Mouse (Mus musculus): Measurements from ENCODE around the gene AC131692.1. TPM values are rescaled to one million over a fixed set of nuclear protein-coding genes. Genes with fewer than 3 reads are reported as not detected.

The AC131692.1 gene
- total and polyA plus RNA-seq, 3 experiments, result 0.39 to 2.9 TPM; not detected in 1

DNA sequence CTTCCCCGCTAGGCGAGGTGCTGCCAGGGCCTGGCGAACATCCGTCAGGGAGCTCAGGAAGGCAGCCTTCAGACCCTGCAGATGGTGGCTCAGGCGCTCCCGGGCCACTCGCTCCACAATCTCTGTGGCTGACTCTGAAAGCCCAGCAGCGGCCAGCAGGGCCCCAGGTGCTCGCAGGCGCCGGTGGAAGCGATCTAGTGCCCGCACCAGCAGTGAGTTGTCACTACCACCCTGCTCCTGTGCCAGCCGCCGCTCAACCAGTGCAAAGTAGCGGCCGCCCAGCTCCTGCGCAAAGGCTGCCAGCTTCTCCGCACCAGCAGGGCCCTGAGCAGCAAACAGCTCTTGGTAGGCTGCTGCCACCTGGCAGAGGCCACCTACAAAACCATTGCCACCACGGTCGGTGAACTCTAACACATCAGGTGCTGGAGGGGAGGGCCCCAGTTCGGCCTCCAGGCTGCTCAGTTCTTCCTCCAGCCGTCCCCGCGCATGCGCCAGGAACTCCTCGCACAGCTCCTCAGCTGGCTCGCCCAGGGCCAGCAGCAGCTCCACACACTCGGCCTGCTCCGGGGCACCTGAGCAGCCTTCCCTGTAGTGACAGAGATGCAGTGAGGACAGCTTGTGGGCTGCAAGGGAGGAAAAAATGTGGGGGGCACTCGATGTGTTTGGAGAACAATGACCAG is 23.5 kb upstream of the AC131692.1 start:
- Histone ChIP-seq H3K4me3 (ENCODE audit: control insufficient read depth in 1 of 2, insufficient read depth in 1 of 2, low read depth in 2 of 2, low read length in 2 of 2) (no peak overlapping the region), H3K36me3 (ENCODE audit: control insufficient read depth in 1 of 2, insufficient read depth in 2 of 2, low read length in 2 of 2) (no peaks in the 10 kb centered on the region), H3K9me3 (replicated peaks; ENCODE audit: insufficient read depth, low read length) (no peaks in the 10 kb centered on the region), H3K9ac (ENCODE audit: control insufficient read depth, low read depth, low read length, poor library complexity, severe bottlenecking) (no peak overlapping the region), H3K27ac (ENCODE audit: control insufficient read depth, low read depth, low read length) (no peak overlapping the region), H3K4me1 (ENCODE audit: control insufficient read depth in 1 of 2, insufficient read depth in 2 of 2, low read length in 2 of 2) (peaks cover 0 to 8% of the 10 kb centered on the region in 2 experiments; a peak in 3 of 4 replicates), H3K79me2 (ENCODE audit: control insufficient read depth, insufficient read depth, low read length, poor library complexity) (peaks cover 2% of the 10 kb centered on the region; the same call in 1 of the 2 replicates), H3K27me3 (ENCODE audit: control insufficient read depth in 1 of 2, insufficient read depth in 2 of 2, low read length in 2 of 2) (no peaks in the 10 kb centered on the region)
- no peak for DNase-seq (ENCODE audit: low read depth, low spot score)
- no peak for TF ChIP-seq USF1 (IDR thresholded peaks at IDR 0.05; ENCODE audit: low read depth, low read length)
- no peak for TF ChIP-seq POLR2AphosphoS2 (IDR thresholded peaks at IDR 0.05; ENCODE audit: low read length)
- no peak for TF ChIP-seq KAT2A (conservative IDR thresholded peaks at IDR 0.05; ENCODE audit: low read depth, low read length)
- no peak for TF ChIP-seq ZC3H11A (IDR thresholded peaks at IDR 0.05; ENCODE audit: low read depth, low read length)
- no peak for TF ChIP-seq ELF1 (IDR thresholded peaks at IDR 0.05; ENCODE audit: low read depth, low read length)

DNA sequence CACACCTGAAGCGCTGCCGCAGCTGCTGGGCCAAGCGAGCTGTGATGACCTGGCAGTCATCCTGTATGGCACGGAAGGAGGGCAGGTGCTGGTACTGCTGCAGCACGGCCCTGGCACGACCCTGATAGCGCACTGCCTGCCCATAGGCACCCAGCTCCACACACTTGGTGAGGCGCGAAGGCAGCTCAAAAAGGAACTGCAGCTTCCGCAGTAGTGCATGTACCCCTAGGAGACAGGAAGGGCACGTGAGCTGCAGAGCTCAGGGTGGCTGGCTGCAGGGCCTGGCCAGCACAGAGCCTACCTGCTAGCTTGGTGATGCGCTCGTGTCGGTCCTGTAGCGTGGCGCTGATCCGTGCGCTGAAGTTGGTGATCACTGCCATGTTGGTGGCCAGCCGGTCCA is 23.0 kb upstream of the AC131692.1 start:
- Histone ChIP-seq H3K4me1 (ENCODE audit: control insufficient read depth in 1 of 2, insufficient read depth in 2 of 2, low read length in 2 of 2) (peaks cover 0 to 13% of the 10 kb centered on the region in 2 experiments; a peak in 3 of 4 replicates), H3K9ac (ENCODE audit: control insufficient read depth, low read depth, low read length, poor library complexity, severe bottlenecking) (no peak overlapping the region)
- TF ChIP-seq UBTF (IDR thresholded peaks at IDR 0.05; ENCODE audit: borderline replicate concordance, insufficient read depth, low read depth, low read length), result no peak
- no peak for TF ChIP-seq RCOR1 (IDR thresholded peaks at IDR 0.05; ENCODE audit: low read depth, low read length)
- no peak for TF ChIP-seq SMC3 (IDR thresholded peaks at IDR 0.05; ENCODE audit: low read depth, low read length)
- no peak for TF ChIP-seq ZNF384 (IDR thresholded peaks at IDR 0.05; ENCODE audit: low read depth, low read length)
- no peak for TF ChIP-seq USF2 (IDR thresholded peaks at IDR 0.05; ENCODE audit: borderline replicate concordance in 1 of 2, insufficient read depth in 1 of 2, low read depth in 1 of 2, low read length in 2 of 2)

DNA sequence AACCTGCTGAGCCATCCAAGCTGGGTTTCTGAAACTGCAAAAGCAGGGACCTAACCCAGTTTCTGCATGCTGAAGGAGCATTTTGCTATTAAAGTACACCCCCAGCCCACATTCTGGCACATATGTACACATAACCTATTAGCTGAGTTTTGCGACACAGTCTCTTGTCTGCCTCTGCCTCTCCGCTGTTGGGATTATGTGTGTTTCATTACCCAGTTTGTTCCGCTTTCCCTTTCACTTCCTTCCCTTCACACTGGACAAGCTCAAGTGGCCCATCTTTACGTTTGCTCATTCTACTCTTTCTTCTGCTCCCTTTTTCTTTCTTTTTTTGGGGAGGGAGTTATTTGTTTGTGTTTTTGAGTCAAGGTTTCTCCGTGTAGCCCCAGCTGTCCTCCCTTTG is 20.3 kb upstream of the AC131692.1 start:
- Histone ChIP-seq H3K4me3 (ENCODE audit: control insufficient read depth in 1 of 2, insufficient read depth in 1 of 2, low read depth in 2 of 2, low read length in 2 of 2) (no peak overlapping the region), H3K27me3 (ENCODE audit: control insufficient read depth in 1 of 2, insufficient read depth in 2 of 2, low read length in 2 of 2) (no peaks in the 10 kb centered on the region), H3K4me1 (ENCODE audit: control insufficient read depth in 1 of 2, insufficient read depth in 2 of 2, low read length in 2 of 2) (peaks cover 0 to 7% of the 10 kb centered on the region in 2 experiments; a peak in 2 of 4 replicates), H3K79me2 (ENCODE audit: control insufficient read depth, insufficient read depth, low read length, poor library complexity) (peaks cover 12% of the 10 kb centered on the region), H3K9ac (ENCODE audit: control insufficient read depth, low read depth, low read length, poor library complexity, severe bottlenecking) (no peak overlapping the region), H3K27ac (ENCODE audit: control insufficient read depth, low read depth, low read length) (no peak overlapping the region), H3K9me3 (replicated peaks; ENCODE audit: insufficient read depth, low read length) (no peaks in the 10 kb centered on the region), H3K36me3 (ENCODE audit: control insufficient read depth in 1 of 2, insufficient read depth in 2 of 2, low read length in 2 of 2) (peaks cover 0 to 4% of the 10 kb centered on the region in 2 experiments; a peak in 1 of 4 replicates)
- DNase-seq (ENCODE audit: low read depth, low spot score), result no peak
- no peak for TF ChIP-seq JUND (IDR thresholded peaks at IDR 0.05; ENCODE audit: low read depth, low read length)
- TF ChIP-seq BHLHE40 (IDR thresholded peaks at IDR 0.05; ENCODE audit: borderline replicate concordance, low read depth, low read length), result no peak
- no peak for TF ChIP-seq UBTF (IDR thresholded peaks at IDR 0.05; ENCODE audit: borderline replicate concordance, insufficient read depth, low read depth, low read length)
- no peak for TF ChIP-seq ZC3H11A (IDR thresholded peaks at IDR 0.05; ENCODE audit: low read depth, low read length)
- TF ChIP-seq ZKSCAN1 (IDR thresholded peaks at IDR 0.05; ENCODE audit: low read depth, low read length), result no peak
- TF ChIP-seq GATA1 (IDR thresholded peaks at IDR 0.05; ENCODE audit: low read depth, low read length), result no peak
- no peak for TF ChIP-seq HCFC1 (IDR thresholded peaks at IDR 0.05; ENCODE audit: low read depth, low read length)
- TF ChIP-seq CHD2 (IDR thresholded peaks at IDR 0.05; ENCODE audit: low read length), result no peak
- no peak for TF ChIP-seq E2F4 (IDR thresholded peaks at IDR 0.05; ENCODE audit: borderline replicate concordance, low read depth, low read length)
- no peak for TF ChIP-seq TBP (IDR thresholded peaks at IDR 0.05; ENCODE audit: low read depth, low read length)
- TF ChIP-seq POLR2AphosphoS5 (IDR thresholded peaks at IDR 0.05; ENCODE audit: borderline replicate concordance, low read depth, low read length), result no peak
- no peak for TF ChIP-seq POLR2A (IDR thresholded peaks at IDR 0.05; ENCODE audit: control insufficient read depth in 1 of 2, insufficient read depth in 1 of 2, low read depth in 1 of 2, low read length in 2 of 2, poor library complexity in 1 of 2)
- TF ChIP-seq MAZ (IDR thresholded peaks at IDR 0.05; ENCODE audit: low read depth, low read length), result no peak

More for the DNA sequence above, 23.0 kb upstream of the AC131692.1 start:
- Histone ChIP-seq H3K4me3 (ENCODE audit: control insufficient read depth in 1 of 2, insufficient read depth in 1 of 2, low read depth in 2 of 2, low read length in 2 of 2) (no peak overlapping the region), H3K36me3 (ENCODE audit: control insufficient read depth in 1 of 2, insufficient read depth in 2 of 2, low read length in 2 of 2) (peaks cover 0 to 2% of the 10 kb centered on the region in 2 experiments; a peak in 1 of 4 replicates), H3K79me2 (ENCODE audit: control insufficient read depth, insufficient read depth, low read length, poor library complexity) (peaks cover 7% of the 10 kb centered on the region), H3K27me3 (ENCODE audit: control insufficient read depth in 1 of 2, insufficient read depth in 2 of 2, low read length in 2 of 2) (no peaks in the 10 kb centered on the region), H3K9me3 (replicated peaks; ENCODE audit: insufficient read depth, low read length) (no peaks in the 10 kb centered on the region), H3K27ac (ENCODE audit: control insufficient read depth, low read depth, low read length) (no peak overlapping the region)
- no peak for DNase-seq (ENCODE audit: low read depth, low spot score)
